Mouse (Mus musculus) forelimb bud, embryonic 11.5 days (tissue): Measurements from ENCODE around the gene Kcna6.

Experiments
- DNase-seq: peaks from one replicate; pipeline ENCODE4 v3.0.0-alpha.2; 2012; ENCODE audit warnings: low read depth, low spot score

Gene Kcna6

DNA sequence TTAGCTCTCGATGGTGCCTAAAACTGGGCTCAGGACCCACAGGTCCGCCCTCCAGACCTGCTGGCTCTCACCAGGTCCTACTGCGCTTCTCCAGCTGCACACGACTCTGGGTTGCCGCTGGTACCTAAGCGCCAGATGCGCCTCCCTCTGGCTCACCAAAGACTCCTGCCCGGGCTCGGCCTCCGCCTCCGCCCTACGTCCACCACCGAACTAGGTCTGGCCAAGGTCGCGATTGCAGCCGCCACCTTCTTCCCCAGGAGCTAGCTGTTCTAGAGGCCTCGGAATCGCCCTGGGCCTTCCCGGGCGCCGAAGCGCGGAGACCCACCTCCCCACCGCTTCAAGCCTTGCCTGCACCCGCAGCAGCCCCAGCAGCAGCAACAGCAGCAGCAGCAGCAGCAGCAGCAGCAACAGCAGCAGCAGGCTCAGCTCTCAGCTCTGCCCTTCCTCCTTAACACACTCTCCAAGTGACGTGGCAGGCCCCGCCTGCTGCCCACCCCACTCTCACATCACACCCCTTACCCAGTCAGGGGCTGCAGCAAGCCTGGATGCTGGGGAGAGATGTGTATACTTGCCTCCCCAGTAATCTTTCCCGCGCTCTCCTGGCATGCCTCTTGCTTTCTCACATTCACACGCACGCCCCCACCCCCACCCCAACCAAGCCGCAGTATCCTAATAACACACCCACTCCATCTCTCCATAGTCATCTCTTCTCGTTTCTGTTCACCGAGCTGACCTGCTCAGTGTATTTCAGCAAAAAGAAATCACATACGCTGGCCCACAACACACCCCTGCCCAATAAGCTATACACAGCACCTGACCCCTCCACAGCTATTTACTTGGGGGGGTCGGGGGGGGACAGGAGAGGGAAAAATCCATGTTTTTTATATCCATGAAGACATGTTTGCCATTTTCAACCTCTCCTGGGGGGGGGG lies at the start of gene Kcna6:
Gene Kcna6 (minus strand): TSS at position 464 of the 932 bp plus-strand sequence.
- peak; percentile 75 for DNase-seq

DNA sequence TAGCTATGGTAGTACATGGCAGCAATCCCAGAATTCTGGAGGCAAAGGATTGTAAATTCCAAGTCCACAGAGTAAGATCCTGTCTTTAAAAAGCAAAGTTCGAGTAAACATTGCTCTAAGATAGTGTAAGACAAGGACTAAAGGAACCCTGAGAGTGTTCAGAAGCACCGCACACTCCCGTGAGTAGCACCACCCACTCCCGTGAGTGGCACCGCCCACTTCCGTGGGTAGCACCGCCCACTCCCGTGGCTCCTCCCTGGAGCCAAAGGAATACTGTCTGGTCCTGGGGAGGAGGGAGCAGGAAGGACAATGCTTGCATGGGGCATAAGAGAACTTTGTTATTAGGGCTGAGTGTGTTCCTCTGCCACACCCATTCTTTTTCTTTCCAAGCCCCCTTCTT lies 48.4 kb upstream of the Kcna6 start:
- DNase-seq, result no peak

DNA sequence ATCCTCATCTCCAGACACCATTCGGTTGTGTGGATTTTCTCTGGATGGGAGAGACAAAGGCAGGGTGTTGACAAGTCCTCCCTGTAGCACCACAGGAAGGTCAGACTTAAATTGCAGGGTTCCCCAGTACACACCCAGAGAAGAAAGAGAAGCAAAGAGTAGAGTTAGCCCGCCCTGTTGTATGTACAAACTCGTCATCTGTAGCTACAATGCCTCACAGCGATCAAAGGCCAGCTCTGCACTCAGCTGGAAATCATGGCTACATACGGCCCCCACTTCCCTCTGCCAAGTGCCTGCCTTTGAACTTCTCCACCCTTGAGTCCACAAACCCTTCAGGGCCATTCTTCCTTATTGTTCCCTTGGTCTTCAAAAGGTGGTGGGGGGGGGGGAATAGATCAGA lies 43.7 kb upstream of the Kcna6 start:
- DNase-seq, result no peak

DNA sequence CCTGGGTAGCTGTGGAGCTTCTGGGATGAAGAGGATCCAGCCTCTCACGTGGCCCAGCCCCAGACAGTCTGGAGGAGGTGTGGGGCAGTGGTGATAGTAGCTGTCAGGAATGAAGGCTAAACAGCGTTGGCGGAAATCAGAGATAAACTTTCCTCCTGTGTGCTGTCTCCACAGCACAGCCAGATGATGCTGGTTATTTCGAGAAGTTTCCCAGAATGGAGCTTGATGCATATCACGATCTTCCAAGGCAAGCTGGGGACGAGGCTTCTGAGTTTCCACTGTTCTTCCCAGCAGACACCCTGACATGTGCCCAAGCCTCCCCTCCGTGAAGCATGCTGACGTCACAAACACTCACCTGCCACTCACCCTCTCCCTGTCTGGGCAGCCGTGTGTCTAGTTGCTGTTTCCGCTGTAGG lies 43.2 kb upstream of the Kcna6 start:
- DNase-seq, result no peak

DNA sequence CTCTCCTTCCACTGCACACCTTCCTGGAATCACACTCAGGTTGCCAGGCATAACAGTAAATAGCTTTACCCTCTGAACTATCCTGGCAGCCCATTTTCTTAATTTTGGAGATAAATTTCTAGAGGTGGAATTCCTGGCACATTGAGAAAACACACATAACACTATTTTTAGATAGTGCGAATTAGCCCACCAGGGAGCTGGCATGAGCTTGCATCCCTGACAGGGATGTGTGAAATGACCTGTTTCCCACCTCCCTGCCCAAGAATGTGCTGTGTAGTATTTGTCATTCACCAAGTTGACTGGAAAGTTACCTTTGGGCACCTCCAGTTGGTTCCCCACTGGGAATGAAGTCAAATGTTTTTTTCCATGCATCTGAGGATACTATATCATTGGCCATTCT lies 42.6 kb upstream of the Kcna6 start:
- no peak for DNase-seq

DNA sequence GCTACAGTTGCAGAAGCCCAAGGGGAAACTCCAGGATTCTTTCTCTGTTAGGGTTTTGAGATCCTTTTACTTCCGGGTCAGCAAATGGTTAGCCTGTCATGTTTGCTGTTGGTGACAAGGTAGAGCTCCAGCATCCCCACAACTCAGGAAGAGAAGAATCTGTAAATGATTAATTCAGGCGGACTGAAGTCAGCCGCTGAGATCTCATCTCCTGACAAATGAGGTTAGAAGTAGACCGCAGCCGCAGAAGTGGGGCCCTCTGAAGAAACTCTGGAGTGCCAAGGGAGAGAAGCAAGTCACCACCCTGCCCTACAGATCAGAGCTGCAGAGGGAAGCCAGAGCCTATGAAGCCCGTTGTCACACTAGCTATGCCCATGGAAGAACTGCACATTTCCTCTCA lies 37.4 kb upstream of the Kcna6 start:
- DNase-seq, result no peak

DNA sequence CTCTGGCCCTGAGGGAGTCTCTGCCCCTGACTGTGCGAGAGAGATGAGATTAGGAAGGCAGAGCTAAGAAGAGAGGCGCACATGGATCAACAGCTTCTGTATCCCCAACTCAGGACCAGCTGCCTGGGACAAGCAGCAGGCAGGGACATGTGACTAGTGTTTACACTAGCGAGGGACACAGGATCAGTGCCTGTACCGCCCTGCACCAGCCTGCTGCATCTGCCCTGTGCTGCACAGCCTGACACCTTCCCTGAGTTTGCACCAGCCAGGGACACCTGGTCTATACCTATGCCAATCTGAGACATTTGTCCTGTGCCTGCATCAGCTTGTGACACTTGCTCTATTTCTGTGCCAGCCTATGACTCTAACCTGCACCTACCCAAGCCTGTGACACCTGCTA lies 33.4 kb upstream of the Kcna6 start:
- DNase-seq, result no peak

DNA sequence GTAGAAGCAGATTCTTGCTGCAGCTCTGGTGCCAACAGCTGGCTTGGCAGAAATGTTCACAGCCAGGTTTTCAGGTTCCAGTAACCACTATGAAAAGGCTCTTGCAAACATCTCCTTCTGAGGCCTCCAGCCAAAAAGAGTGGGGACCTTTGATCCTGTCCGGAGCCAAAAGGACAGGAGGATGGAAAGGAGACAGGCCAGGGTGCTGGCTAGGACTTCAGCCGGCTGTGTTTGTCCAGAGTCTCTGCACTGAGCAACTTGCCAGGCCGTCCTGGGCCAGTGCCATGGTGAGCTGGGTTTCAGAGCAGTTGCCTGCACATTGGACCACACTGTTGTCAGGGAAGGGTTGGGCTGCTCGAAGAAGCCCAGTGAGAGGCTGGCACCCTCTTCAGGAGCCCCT lies 31.9 kb upstream of the Kcna6 start:
- no peak for DNase-seq

DNA sequence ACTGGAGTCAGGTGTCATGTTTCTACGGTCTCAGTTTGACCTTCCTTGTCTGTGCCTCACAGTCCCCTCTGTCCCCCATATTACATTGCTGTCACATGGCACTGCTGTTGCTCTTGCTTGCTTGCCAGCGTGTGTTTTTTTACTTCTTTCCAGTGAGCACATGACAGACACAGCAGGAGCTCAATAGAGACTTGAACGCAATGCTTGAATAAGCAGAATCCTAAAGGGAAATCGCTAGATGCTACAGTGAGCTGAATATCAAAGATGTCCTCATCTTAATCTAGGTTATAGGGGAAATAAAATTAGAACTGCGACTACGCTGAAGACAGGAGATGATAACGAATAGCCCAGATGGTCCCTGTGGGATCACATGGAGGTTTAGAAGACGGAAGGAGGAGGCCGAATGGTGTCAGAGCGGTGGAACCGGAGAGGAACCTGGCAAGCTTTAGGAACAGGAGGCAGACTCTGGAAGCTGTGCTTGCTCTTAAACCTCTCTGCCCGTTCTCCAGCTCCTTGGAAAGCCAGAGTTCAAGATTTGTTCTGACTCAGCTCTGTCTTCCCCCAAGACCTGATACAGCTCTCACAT lies 29.8 kb upstream of the Kcna6 start:
- DNase-seq, result no peak

DNA sequence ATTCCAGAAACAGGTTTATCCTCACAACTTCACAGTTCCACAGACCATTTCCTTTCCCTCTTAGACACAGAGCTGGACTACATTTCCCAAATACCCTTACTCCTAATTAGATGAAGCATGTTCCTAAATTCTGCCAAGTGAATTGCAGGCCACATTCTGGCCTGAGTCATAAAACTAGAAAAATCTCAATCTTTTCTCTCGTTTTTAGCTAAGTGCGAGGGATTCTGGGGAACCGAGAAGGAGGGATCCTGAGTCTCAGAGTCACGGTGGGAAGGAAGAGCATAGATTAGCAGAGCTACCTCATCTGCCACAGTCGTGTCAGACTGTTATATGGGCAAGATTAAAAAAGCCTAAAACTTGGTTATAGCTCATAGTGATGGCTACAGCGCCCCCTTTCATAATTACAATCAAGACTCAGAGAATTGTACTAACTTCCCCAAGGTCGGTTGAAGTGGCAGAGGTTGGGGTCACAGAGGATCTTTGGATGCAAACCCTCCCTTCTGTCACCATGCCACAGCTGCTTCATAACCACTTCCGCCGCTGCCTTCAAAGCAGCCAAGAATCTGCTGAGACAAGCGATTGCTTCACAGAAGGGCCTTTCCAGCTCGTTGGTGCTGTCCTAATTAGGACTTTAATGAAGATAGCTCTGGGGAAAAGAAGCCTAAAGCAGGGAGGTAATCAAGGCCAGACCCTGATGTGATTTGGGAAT lies 28.6 kb upstream of the Kcna6 start:
- no peak for DNase-seq

DNA sequence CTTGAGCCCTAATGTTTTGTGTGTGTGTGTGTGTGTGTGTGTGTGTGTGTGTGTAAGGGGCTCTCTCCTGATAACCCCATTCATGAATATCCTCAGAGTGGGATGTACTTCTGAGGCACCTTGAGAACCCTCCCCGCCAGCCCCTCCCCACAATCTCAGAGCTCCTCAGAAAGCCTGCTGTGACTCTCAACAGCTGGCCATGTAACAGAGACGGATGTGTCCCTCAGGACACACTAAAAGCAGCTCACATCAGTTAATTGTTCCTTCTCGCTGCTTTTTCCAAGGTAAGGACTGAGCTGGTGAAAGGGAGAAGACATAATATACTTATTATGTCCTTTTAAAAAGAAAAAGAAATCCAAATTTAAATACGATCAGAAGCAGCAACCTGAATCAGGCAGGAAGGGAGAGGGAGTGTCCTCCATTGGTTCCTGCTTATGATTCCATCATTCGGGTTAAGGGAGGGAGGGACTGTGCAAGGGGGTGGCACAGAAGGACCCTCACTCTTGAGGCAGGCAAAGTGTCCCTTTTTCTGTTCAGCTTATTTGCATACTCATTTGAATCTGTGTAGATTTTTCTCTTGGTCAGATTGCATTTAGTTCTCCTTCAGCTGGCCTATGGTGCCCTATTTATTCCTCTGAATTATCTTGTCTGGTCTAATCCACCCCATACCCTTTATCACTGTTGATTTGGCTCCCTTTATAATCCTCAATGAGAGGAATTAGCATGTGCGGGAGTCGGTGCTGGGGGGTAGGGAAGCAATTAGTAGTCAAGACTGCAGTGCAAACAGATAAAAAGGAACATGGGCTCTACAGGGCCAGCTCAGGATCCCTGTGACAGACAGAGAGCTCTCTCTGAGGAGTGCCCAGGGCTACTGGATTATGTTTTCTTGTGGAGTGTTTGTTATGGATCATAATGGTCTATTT lies 27.4 kb upstream of the Kcna6 start:
- DNase-seq, result no peak

DNA sequence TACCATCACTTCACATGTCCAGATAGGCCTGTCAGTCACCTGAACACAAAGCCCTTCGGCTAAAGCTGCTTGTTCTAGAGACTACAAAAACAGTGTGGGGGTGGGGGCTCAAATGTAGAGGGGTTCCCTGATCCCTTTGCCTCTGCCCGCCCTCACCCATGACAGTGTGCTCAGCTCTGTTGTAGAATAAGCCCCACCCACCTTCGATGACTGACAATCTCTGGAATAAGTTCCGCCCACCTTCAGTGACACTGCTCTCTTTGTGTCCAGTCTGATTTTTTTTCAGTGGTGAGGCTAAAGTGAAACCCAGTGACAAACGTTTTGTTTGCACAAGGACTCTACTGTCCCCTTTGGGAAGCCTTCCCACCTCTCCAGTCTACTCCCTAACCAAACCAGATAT lies 26.1 kb upstream of the Kcna6 start:
- DNase-seq, result no peak

DNA sequence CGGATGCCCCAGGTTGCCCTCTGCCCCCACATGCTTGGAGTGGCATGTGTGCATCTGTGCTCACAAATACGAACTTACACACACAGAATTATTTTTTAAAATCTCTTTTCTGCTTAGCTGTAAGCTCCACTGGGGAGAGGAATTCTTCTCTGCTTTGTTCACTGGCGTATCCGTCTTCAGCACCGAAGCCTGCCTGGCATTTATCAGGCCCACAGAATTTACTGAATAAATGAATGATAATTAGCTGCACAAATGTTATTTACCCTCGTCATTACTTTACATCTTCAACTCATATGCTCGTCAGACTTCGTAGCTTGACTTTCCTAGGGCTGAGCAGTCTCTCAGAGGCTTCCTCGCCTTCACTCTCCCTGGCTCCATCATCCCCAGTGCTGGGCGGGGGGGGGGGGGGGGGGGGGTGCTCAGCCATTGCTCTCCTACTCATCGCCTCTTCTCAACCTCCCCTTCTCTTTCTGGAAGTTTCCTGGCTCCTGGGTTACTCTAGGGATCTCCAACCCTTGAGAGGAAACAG lies 24.2 kb upstream of the Kcna6 start:
- no peak for DNase-seq

DNA sequence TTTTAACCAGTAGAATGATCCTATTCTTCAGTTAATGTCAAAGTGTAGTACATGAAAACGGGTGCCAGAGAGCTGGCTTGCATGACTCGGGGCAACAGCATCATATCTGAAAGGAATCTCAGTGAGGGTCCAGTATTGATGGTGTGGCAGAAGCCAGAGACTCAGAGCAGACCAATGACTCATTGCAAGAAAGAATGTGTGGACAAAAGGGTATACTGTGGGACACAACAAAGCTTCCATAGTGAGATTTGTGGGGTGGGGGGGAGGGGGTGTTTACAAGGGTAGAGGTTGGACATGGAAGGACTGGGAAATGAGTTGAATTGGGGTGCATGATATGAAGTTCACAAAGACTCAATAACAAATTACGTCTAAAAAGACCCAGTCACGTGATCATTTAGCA lies 20.9 kb upstream of the Kcna6 start:
- no peak for DNase-seq

DNA sequence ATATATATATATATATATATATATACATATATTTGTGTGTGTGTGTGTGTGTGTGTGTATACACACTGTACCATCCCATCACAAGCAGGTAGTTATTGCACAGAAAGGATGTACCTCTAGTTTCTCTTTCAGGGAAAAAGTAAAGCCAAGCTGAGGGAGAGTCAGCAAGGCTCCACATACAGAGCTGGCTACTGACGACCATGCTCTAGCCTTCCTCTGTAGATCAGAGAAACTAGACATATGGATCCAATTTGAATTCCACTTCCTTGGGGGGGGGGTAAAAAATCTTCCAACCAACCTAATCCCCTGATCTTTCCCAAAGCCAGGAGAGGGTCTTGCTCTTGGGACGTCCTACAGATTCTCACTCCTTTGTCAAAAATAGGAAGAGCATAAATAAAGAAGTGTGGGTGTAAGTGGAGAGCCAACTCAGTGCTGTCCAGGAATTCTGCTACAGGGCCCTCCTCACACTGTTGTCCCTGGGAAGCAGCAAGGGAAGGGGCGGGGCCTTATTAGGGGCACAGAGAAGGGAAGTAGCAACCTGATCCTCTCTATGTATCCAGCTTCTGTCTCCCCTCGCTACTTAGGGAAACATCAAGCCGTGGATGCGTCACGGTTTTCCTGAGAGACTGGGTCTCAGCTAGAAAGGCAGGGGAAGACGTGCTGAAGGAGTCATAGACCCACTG lies 15.4 kb upstream of the Kcna6 start:
- DNase-seq, result peak; percentile 57

DNA sequence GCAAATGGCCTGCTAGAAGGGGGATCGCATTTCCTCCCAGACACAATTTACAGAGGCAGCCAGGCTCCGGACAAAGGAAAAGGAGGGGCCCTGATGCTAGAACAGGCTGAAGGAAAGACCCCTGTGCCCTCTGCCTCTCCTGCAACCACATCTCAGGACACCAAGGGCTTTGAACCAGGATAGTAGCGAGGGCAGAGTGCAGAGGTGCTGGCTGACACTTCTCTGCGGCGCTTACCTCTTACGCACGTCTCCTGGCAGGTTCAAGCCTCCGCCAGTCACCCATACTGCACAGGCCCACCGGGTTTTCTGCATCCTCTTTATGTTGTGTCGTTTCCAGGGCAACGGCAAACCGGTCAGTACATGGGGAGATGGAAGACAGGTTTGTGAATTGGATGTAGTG lies 12.0 kb upstream of the Kcna6 start:
- peak; percentile 60 for DNase-seq

DNA sequence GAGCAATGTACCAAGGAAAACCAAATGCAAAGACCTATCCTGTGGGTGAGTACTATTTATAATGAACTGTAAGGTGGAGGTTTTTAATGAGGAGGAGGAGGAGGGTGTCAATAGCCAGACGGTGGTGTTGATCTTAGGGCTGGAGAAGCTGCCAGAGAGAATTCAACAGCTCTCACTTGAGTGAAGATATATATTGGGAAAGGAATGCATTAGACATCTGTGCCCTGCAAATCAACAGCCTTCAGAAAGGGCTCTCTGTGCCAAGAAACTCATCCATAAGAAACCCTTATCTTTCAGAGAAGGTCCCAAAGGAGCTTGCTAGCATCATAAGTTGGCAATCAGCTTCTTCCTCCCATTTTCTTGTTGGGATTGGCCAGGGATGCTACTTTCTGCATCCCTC lies 5.4 kb upstream of the Kcna6 start:
- DNase-seq, result no peak

DNA sequence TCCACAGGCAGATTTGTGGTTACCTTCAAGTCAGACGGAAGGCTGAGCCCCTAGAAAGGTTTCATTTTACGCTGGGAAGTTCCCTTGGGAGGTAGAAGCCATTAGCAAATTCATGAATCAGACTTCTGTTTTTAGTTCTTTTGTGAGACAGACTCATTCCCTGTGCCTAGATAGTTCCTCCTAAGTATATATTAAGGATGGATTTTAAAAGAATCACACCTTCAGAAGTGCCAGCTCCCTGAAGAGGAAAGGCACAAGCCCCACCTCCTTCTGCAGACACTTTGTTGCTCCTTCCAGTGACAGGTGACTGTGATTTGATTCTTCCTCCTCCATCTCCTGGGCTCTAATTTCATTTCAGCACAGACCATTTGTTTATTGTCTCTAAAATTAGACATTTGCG lies 2.1 kb upstream of the Kcna6 start:
- no peak for DNase-seq

DNA sequence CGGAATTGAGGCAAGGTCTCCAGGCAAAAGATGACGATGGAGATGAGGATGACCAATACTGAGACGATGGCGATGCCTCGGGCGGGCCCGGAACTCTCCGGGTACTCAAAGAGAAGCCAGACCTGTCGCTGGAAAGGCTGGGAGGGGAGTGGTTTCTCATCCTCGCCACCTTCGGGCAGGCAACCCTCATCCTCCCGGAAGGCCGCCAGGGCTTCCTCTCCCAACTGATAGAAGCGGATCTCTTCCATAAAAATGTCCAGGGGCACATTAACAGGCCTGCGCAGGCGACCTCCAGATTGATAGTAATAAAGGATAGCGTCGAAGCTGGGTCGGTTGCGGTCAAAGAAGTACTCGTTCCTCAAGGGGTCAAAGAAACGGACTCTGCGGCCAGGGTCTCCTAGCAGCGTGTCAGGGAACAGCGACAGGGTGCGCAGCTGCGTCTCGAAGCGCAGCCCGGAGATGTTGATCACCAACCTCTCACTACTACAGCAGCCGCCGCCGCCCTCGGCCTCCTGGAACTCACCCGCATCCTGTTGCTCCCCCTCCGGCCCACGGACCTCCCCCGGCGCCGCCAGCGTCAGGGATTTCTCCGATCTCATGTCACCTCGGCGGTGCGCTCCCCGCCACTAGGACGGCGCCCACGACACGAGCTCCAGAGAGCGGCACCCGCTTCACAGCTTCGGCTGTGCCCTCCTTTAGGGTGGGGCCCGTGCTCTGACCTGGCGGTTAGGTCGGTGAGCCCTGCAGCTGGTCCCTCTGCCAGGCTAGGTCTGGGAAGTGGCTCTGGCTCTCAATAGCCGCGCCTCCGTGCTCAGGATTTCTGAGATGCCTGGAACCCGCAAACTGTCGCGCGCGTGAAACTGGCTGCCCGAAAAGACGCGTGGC lies 906 bp downstream of the Kcna6 start:
- DNase-seq, result peak; percentile 13

DNA sequence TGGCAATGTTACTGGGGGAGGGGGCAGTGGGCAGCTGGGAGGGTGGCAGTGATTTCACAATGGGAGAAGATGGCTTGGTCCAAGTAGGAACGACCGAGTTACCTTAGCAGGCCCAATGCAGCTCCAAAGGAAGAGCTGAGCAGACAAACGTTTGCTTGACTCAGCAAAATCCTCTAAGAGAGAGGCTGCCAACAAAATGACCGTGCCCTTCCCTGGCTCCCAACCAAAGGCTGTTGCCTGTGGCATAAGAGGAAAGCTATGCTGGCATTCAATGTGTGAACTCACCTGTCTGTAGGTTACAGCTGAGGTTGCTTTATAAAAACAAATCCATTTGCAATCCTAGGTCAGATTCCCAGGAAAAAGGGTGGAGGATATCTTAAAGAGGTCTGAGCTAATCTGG lies 3.5 kb downstream of the Kcna6 start:
- no peak for DNase-seq
